23 mouse cellular contexts compared by ENCODE assay signal in genomic region chr16:15215921-15216320, GRCm38 (mm10).
DNase-seq lines count a peak whose midpoint lies in the region; ATAC-seq lines count a peak whose summit lies in the region.
"Had no signal": no experiment of that assay in that cellular context is flagged by ENCODE, and none has a peak within 500 bp of the region (broad histone marks: within the 10 kb centered on the region; RNA-seq: fewer than 3 reads in every experiment).

No protein-coding gene starts in this region.

- no peaks in the 10 kb centered on the region for H3K36me3 ChIP-seq in hindbrain, embryonic 13.5 days
- H3K36me3 ChIP-seq: embryonic facial prominence, embryonic 10.5 days; embryonic facial prominence, embryonic 12.5 days; forebrain, embryonic 12.5 days; G1E had no signal

- no peaks in the 10 kb centered on the region for H3K27me3 ChIP-seq in hindbrain, embryonic 13.5 days
- H3K27me3 ChIP-seq: CH12.LX; embryonic facial prominence, embryonic 12.5 days; forebrain, embryonic 12.5 days had no signal

- no peak overlapping the region for H3K4me2 ChIP-seq in hindbrain, embryonic 13.5 days
- H3K4me2 ChIP-seq: embryonic facial prominence, embryonic 12.5 days; forebrain, embryonic 12.5 days had no signal

- no peak overlapping the region for H3K9ac ChIP-seq in hindbrain, embryonic 13.5 days
- H3K9ac ChIP-seq: embryonic facial prominence, embryonic 12.5 days; forebrain, embryonic 12.5 days had no signal

- ATAC-seq in hindbrain, embryonic 13.5 days (ENCODE audit: low FRiP score): no peak
- ATAC-seq: CD4-positive, CD25-positive, alpha-beta regulatory T cell, adult 4 months; forebrain, embryonic 14.5 days; forebrain, embryonic 16.5 days had no signal

- WGBS in hindbrain, embryonic 13.5 days: 92% methylated on average over 2 of the region's 2 CpGs

- no peak overlapping the region for H3K4me3 ChIP-seq in hindbrain, embryonic 13.5 days
- H3K4me3 ChIP-seq: embryonic facial prominence, embryonic 10.5 days; embryonic facial prominence, embryonic 12.5 days; forebrain, embryonic 12.5 days had no signal

- intact Hi-C loops in heart, postnatal 10 days (cut with DNase I): no loop called here

- H3K4me1 ChIP-seq in hindbrain, embryonic 13.5 days (replicated peaks): no peaks in the 10 kb centered on the region
- H3K4me1 ChIP-seq: forebrain, embryonic 12.5 days had no signal

- DNase-seq in gastrocnemius, postnatal 25 days: peak; percentile 22
- DNase-seq in gastrocnemius, postnatal 4 days (ENCODE audit: low spot score in 2 of 2): no peak
- DNase-seq in heart, adult 18-20 months: peak; percentile 11 to 14
- DNase-seq in heart, postnatal 10 days: no peak
- peak; percentile 12 for DNase-seq in skeletal muscle tissue, adult 2 months (ENCODE audit: low read depth, low spot score)
- DNase-seq: adrenal gland, adult 8-10 months; adrenal gland, postnatal 14 days; adrenal gland, postnatal 36 days; B cell, adult 2 months; cerebellum, adult 11-12 months; cerebellum, adult 2 months; cerebellum, adult 9-10 months; cerebellum, postnatal 10 days; cerebellum, postnatal 25 days had no signal

- no peaks in the 10 kb centered on the region for H3K9me3 ChIP-seq in hindbrain, embryonic 13.5 days
- H3K9me3 ChIP-seq: embryonic facial prominence, embryonic 10.5 days; embryonic facial prominence, embryonic 12.5 days; forebrain, embryonic 12.5 days; G1E had no signal

- H3K27ac ChIP-seq in hindbrain, embryonic 13.5 days: no peak overlapping the region
- H3K27ac ChIP-seq: embryonic facial prominence, embryonic 10.5 days; embryonic facial prominence, embryonic 12.5 days; forebrain, embryonic 12.5 days had no signal

Comparison
In these comparisons a context has a peak if more than half of its experiments do, and no peak if none do; other contexts are left out.
1. DNase-seq: peak in gastrocnemius, postnatal 25 days (single experiment), heart, adult 18-20 months (2 of 2) and skeletal muscle tissue, adult 2 months (single experiment); none in gastrocnemius, postnatal 4 days (0 of 2) and heart, postnatal 10 days (0 of 2).